10 mouse cellular contexts compared by ENCODE assay signal in genomic region chr4:134121571-134121970, GRCm38 (mm10). TPM values are rescaled to one million over a fixed set of nuclear protein-coding genes. Genes with fewer than 3 reads are reported as not detected.
DNase-seq lines count a peak whose midpoint lies in the region; ATAC-seq and TF ChIP-seq lines count a peak whose summit lies in the region.
"Had no signal": no experiment of that assay in that cellular context is flagged by ENCODE, and none has a peak within 500 bp of the region (broad histone marks: within the 10 kb centered on the region; RNA-seq: fewer than 3 reads in every experiment).

No protein-coding gene starts in this region.

- no peak for ATAC-seq in megakaryocyte, adult 5-6 weeks (ENCODE audit: poor library complexity, severe bottlenecking)
- no peak for ATAC-seq in kidney, embryonic 16.5 days (ENCODE audit: low FRiP score, low TSS enrichment)
- no peak for ATAC-seq in erythroblast, adult 5-6 weeks (replicated peaks; ENCODE audit: low FRiP score, poor library complexity, severe bottlenecking)
- ATAC-seq: hindbrain, embryonic 16.5 days had no signal

- TF ChIP-seq EP300 in ES-Bruce4 (IDR thresholded peaks at IDR 0.05; ENCODE audit: insufficient read depth, low read depth, low read length): 0 out of 2 replicates have a peak, but pooled peaks have one; percentile 26

- no peak for DNase-seq in limb, embryonic 10.5 days (ENCODE audit: low spot score)
- peak; percentile 89 for DNase-seq in thymus, postnatal 0 days (ENCODE audit: low spot score)
- no peak for DNase-seq in urinary bladder, postnatal 36 days (ENCODE audit: low spot score in 2 of 2)

- H3K27ac ChIP-seq in ES-Bruce4 (ENCODE audit: insufficient read depth, low read length): peak overlapping the region; percentile 22
- H3K27ac ChIP-seq in limb, embryonic 10.5 days: 0 out of 2 replicates have a peak overlapping the region, but pooled peaks have one; percentile 4
- H3K27ac ChIP-seq in kidney, embryonic 16.5 days (ENCODE audit: low read length): no peak overlapping the region
- H3K27ac ChIP-seq: liver, embryonic 14.5 days had no signal

- TF ChIP-seq CTCF in ES-Bruce4 (IDR thresholded peaks at IDR 0.05; ENCODE audit: low read depth, low read length): no peak

- no peak for TF ChIP-seq POLR2A in ES-Bruce4 (IDR thresholded peaks at IDR 0.05; ENCODE audit: insufficient read depth, low read length)

- 0 out of 2 replicates have a peak overlapping the region, but pooled peaks have one; percentile 15 for H3K9ac ChIP-seq in ES-Bruce4 (ENCODE audit: low read depth, poor library complexity, severe bottlenecking)
- no peak overlapping the region for H3K9ac ChIP-seq in kidney, embryonic 16.5 days (replicated peaks; ENCODE audit: low read length)
- H3K9ac ChIP-seq: liver, embryonic 14.5 days had no signal

- H3K4me3 ChIP-seq in megakaryocyte, embryonic 14.5 days (replicated peaks): peak overlapping the region; percentile 65
- H3K4me3 ChIP-seq in ES-Bruce4 (ENCODE audit: low read depth, low read length): no peak overlapping the region
- H3K4me3 ChIP-seq in limb, embryonic 10.5 days: no peak overlapping the region
- no peak overlapping the region for H3K4me3 ChIP-seq in kidney, embryonic 16.5 days (ENCODE audit: low read length)

- H3K4me1 ChIP-seq in megakaryocyte, embryonic 14.5 days: peaks cover 100% of the 10 kb centered on the region
- peaks cover 29% of the 10 kb centered on the region for H3K4me1 ChIP-seq in ES-Bruce4 (ENCODE audit: control insufficient read depth, insufficient read depth, low read length)
- H3K4me1 ChIP-seq in limb, embryonic 10.5 days: peaks cover 46% of the 10 kb centered on the region
- peaks cover 11% of the 10 kb centered on the region; the same call in 1 of the 2 replicates for H3K4me1 ChIP-seq in kidney, embryonic 16.5 days (ENCODE audit: insufficient read depth, low read length)

- 53% methylated on average over 4 of the region's 4 CpGs for WGBS in limb, embryonic 10.5 days
- 36% methylated on average over 4 of the region's 4 CpGs for WGBS in kidney, embryonic 16.5 days

- no peaks in the 10 kb centered on the region for H3K27me3 ChIP-seq in megakaryocyte, embryonic 14.5 days (replicated peaks)
- H3K27me3 ChIP-seq in ES-Bruce4 (ENCODE audit: control insufficient read depth, insufficient read depth, low read length, poor library complexity, severe bottlenecking): no peaks in the 10 kb centered on the region
- no peaks in the 10 kb centered on the region for H3K27me3 ChIP-seq in limb, embryonic 10.5 days (ENCODE audit: low read depth, poor library complexity, severe bottlenecking)
- no peaks in the 10 kb centered on the region for H3K27me3 ChIP-seq in kidney, embryonic 16.5 days (ENCODE audit: insufficient read depth, low read length)

- H3K9me3 ChIP-seq in megakaryocyte, embryonic 14.5 days: no peaks in the 10 kb centered on the region
- H3K9me3 ChIP-seq in ES-Bruce4 (replicated peaks; ENCODE audit: control insufficient read depth, insufficient read depth, low read length, poor library complexity, severe bottlenecking): no peaks in the 10 kb centered on the region
- no peaks in the 10 kb centered on the region for H3K9me3 ChIP-seq in limb, embryonic 10.5 days (replicated peaks)
- no peaks in the 10 kb centered on the region for H3K9me3 ChIP-seq in kidney, embryonic 16.5 days (ENCODE audit: low read length)

- H3K36me3 ChIP-seq in megakaryocyte, embryonic 14.5 days (replicated peaks; ENCODE audit: low read length): peaks cover 50% of the 10 kb centered on the region
- no peaks in the 10 kb centered on the region for H3K36me3 ChIP-seq in ES-Bruce4 (ENCODE audit: control insufficient read depth, insufficient read depth, low read length, poor library complexity, severe bottlenecking)
- peaks cover 7% of the 10 kb centered on the region; the same call in 1 of the 2 replicates for H3K36me3 ChIP-seq in limb, embryonic 10.5 days
- no peaks in the 10 kb centered on the region for H3K36me3 ChIP-seq in kidney, embryonic 16.5 days (ENCODE audit: insufficient read depth, low read length)

- H3K4me2 ChIP-seq in kidney, embryonic 16.5 days (replicated peaks; ENCODE audit: low read depth, low read length): no peak overlapping the region

RNA-seq across cellular contexts. Expression of gene Sh3bgrl3, which starts 7.0 kb away (rescaled TPM):
- 1,646 and 1,679 TPM in 2 replicates for polyA plus RNA-seq in megakaryocyte, embryonic 14.5 days (2012; ENCODE audit: insufficient read depth, low replicate concordance)
- 1,305 and 1,385 TPM in 2 replicates for total RNA-seq in megakaryocyte, adult 5-6 weeks (2015)
- 523 and 622 TPM in 2 replicates for total RNA-seq in megakaryocyte, adult 5-6 weeks (2017)
- 105 and 106 TPM in 2 replicates for polyA plus RNA-seq in ES-Bruce4 (2011; ENCODE audit: insufficient read depth, insufficient read length, low read depth, missing spikeins)
- polyA plus RNA-seq in limb, embryonic 10.5 days (2016; fragmentation: Nextera tagmentation; extraction: Ambion mirVana): 280 and 308 TPM in 2 replicates
- polyA plus RNA-seq in thymus, postnatal 0 days (2015; fragmentation: Nextera tagmentation; extraction: Ambion mirVana): 1,143 and 1,161 TPM in 2 replicates
- polyA plus RNA-seq in kidney, embryonic 16.5 days (2015; fragmentation: Nextera tagmentation; extraction: Ambion mirVana): 389 and 435 TPM in 2 replicates
- 231 and 242 TPM in 2 replicates for total RNA-seq in erythroblast, adult 5-6 weeks (2015; ENCODE audit: low replicate concordance)
- 56.2 and 119 TPM in 2 replicates for total RNA-seq in erythroblast, adult 5-6 weeks (2017; ENCODE audit: low replicate concordance)

RNA-seq across cellular contexts. Expression of gene Ubxn11, which starts 19.2 kb away (rescaled TPM):
- polyA plus RNA-seq in megakaryocyte, embryonic 14.5 days (2012; ENCODE audit: insufficient read depth, low replicate concordance): 69.8 and 175 TPM in 2 replicates
- total RNA-seq in megakaryocyte, adult 5-6 weeks (2015): 0.89 and 1.8 TPM in 2 replicates
- total RNA-seq in megakaryocyte, adult 5-6 weeks (2017): 1.7 and 2.9 TPM in 2 replicates
- polyA plus RNA-seq in ES-Bruce4 (2011; ENCODE audit: insufficient read depth, insufficient read length, low read depth, missing spikeins): 10.4 and 11.6 TPM in 2 replicates
- polyA plus RNA-seq in limb, embryonic 10.5 days (2016; fragmentation: Nextera tagmentation; extraction: Ambion mirVana): 5.1 and 6.5 TPM in 2 replicates
- 15.1 and 15.2 TPM in 2 replicates for polyA plus RNA-seq in thymus, postnatal 0 days (2015; fragmentation: Nextera tagmentation; extraction: Ambion mirVana)
- polyA plus RNA-seq in kidney, embryonic 16.5 days (2015; fragmentation: Nextera tagmentation; extraction: Ambion mirVana): 13.5 and 13.8 TPM in 2 replicates
- total RNA-seq in erythroblast, adult 5-6 weeks (2015; ENCODE audit: low replicate concordance): 0.84 TPM in 1 of 2 replicates, not detected in the other
- 2.4 TPM in 1 of 2 replicates, not detected in the other for total RNA-seq in erythroblast, adult 5-6 weeks (2017; ENCODE audit: low replicate concordance)

RNA-seq across cellular contexts. Expression of gene Cd52, which starts 26.7 kb away (rescaled TPM):
- polyA plus RNA-seq in megakaryocyte, embryonic 14.5 days (2012; ENCODE audit: insufficient read depth, low replicate concordance): 77.0 and 307 TPM in 2 replicates
- 2,426 and 2,524 TPM in 2 replicates for total RNA-seq in megakaryocyte, adult 5-6 weeks (2015)
- total RNA-seq in megakaryocyte, adult 5-6 weeks (2017): 3,236 and 3,524 TPM in 2 replicates
- polyA plus RNA-seq in ES-Bruce4 (2011; ENCODE audit: insufficient read depth, insufficient read length, low read depth, missing spikeins): not detected in 2 replicates
- 2.4 and 3.9 TPM in 2 replicates for polyA plus RNA-seq in limb, embryonic 10.5 days (2016; fragmentation: Nextera tagmentation; extraction: Ambion mirVana)
- polyA plus RNA-seq in thymus, postnatal 0 days (2015; fragmentation: Nextera tagmentation; extraction: Ambion mirVana): 1,124 and 1,206 TPM in 2 replicates
- 7.4 and 7.6 TPM in 2 replicates for polyA plus RNA-seq in kidney, embryonic 16.5 days (2015; fragmentation: Nextera tagmentation; extraction: Ambion mirVana)
- 324 and 347 TPM in 2 replicates for total RNA-seq in erythroblast, adult 5-6 weeks (2015; ENCODE audit: low replicate concordance)
- total RNA-seq in erythroblast, adult 5-6 weeks (2017; ENCODE audit: low replicate concordance): 146 and 324 TPM in 2 replicates
